Mouse (Mus musculus) stomach, embryonic 16.5 days (tissue): Measurements from ENCODE around the gene Psmc6. TPM values are rescaled to one million over a fixed set of nuclear protein-coding genes. Genes with fewer than 3 reads are reported as not detected.

Experiments used
- ATAC-seq: fragments of 200-750 bp; cut with Nextera tagmentation; 2 replicates; pipeline ENCODE4 v1.8.0; 2017; ENCODE audit warnings: moderate number of reproducible peaks, moderate TSS enrichment; ENCODE audit not compliant: insufficient read depth, low FRiP score
- H3K27ac ChIP-seq: fragments of 300-500 bp; sonication (generic); 2 replicates; pipeline ENCODE4 v1.5.1; 2014; ENCODE audit warnings: low read length
- H3K27me3 ChIP-seq: fragments of 300-500 bp; sonication (generic); 2 replicates; pipeline ENCODE4 v1.6.1; 2014; ENCODE audit warnings: low read length, control low read depth, mixed read lengths; ENCODE audit not compliant: control insufficient read depth, insufficient read depth
- H3K36me3 ChIP-seq: fragments of 300-500 bp; sonication (generic); 2 replicates; pipeline ENCODE4 v1.6.1; 2014; ENCODE audit warnings: low read length; ENCODE audit not compliant: control insufficient read depth, insufficient read depth
- H3K4me1 ChIP-seq: fragments of 300-500 bp; sonication (generic); 2 replicates; pipeline ENCODE4 v1.6.1; 2014; ENCODE audit warnings: low read length, control low read depth, mixed read lengths; ENCODE audit not compliant: control insufficient read depth, insufficient read depth
- H3K4me2 ChIP-seq: fragments of 300-500 bp; sonication (generic); 2 replicates; pipeline ENCODE4 v1.6.1; 2014; ENCODE audit warnings: low read depth, low read length, mixed read lengths
- H3K4me3 ChIP-seq: fragments of 300-500 bp; sonication (generic); replicated peaks from 2 replicates; pipeline ENCODE4 v1.5.1; 2014; ENCODE audit warnings: mild to moderate bottlenecking, low read length
- H3K9ac ChIP-seq: fragments of 300-500 bp; sonication (generic); 2 replicates; pipeline ENCODE4 v1.6.1; 2014; ENCODE audit warnings: low read length
- H3K9me3 ChIP-seq: fragments of 300-500 bp; sonication (generic); replicated peaks from 2 replicates; pipeline ENCODE4 v1.6.1; 2016; ENCODE audit warnings: low read length, control low read depth; ENCODE audit not compliant: control insufficient read depth
- WGBS: fragments of 180-500 bp; shearing (Covaris S2); extraction: QIAGEN DNeasy Blood & Tissue Kit; methylation state at CpG from one replicate; pipeline ENCODE4 v1.1.7; 2014; 5-methylcytosine and 5-hydroxymethylcytosine counted together
- polyA plus RNA-seq: library from polyadenylated mRNA; unstranded; fragments of >200 nt; fragmentation: Nextera tagmentation; extraction: Ambion mirVana; gene quantifications from 2 replicates; pipeline ENCODE4 v1.2.1, GENCODE M21; 2015

Psmc6 gene
- polyA plus RNA-seq, 1 experiment from 2014 or later: 138 TPM

GRCm38 (mm10) chr14:45316927-45317326 lies 12.7 kb upstream of the Psmc6 start:
- peak overlapping the region; percentile 18 for H3K9ac ChIP-seq
- 70% methylated on average over 5 of the region's 5 CpGs for WGBS

GRCm38 (mm10) chr14:45317921-45318411 lies 11.6 kb upstream of the Psmc6 start:
- ATAC-seq: no peak; the same call in 1 of the 2 replicates
- peak overlapping the region; percentile 73 for H3K4me2 ChIP-seq
- under 1% methylated on average over 38 of the region's 38 CpGs for WGBS
- no peaks in the 10 kb centered on the region for H3K9me3 ChIP-seq
- peak overlapping the region; percentile 94 for H3K4me3 ChIP-seq
- H3K9ac ChIP-seq: peak overlapping the region; percentile 92
- H3K4me1 ChIP-seq: peaks cover 10% of the 10 kb centered on the region
- no peaks in the 10 kb centered on the region for H3K36me3 ChIP-seq
- no peaks in the 10 kb centered on the region for H3K27me3 ChIP-seq
- H3K27ac ChIP-seq: peak overlapping the region; percentile 97

More at GRCm38 (mm10) chr14:45316927-45317326, 12.7 kb upstream of the Psmc6 start:
- Histone ChIP-seq H3K27me3 (no peaks in the 10 kb centered on the region), H3K4me2 (peak overlapping the region; percentile 73), H3K36me3 (no peaks in the 10 kb centered on the region), H3K27ac (no peak overlapping the region), H3K4me3 (peak overlapping the region; percentile 94), H3K9me3 (no peaks in the 10 kb centered on the region), H3K4me1 (peaks cover 10% of the 10 kb centered on the region)
- no peak for ATAC-seq

- peak within 1 kb of the TSS; percentile 97 for H3K27ac ChIP-seq
- H3K36me3 ChIP-seq: no peaks in the 10 kb centered on the region
- peak within 1 kb of the TSS; percentile 92 for H3K9ac ChIP-seq
- H3K4me2 ChIP-seq: peak within 1 kb of the TSS; percentile 77
- ATAC-seq: peak; percentile 94
- peaks cover 10% of the 10 kb centered on the region for H3K4me1 ChIP-seq
- H3K4me3 ChIP-seq: peak within 1 kb of the TSS; percentile 94
- no peaks in the 10 kb centered on the region for H3K9me3 ChIP-seq
- WGBS: 2% methylated on average over 52 of the region's 74 CpGs
- no peaks in the 10 kb centered on the region for H3K27me3 ChIP-seq
These were observed 11.0 kb upstream of the Psmc6 start, which contains the start of gene Ero1l for GRCm38 (mm10) chr14:45318426-45319236. Gene Ero1l, minus strand, starts transcription at chr14:45318771.

- Histone ChIP-seq H3K9ac (no peak overlapping the region), H3K27ac (no peak overlapping the region; the same call in 1 of the 2 replicates), H3K4me2 (peak overlapping the region; percentile 77), H3K27me3 (no peaks in the 10 kb centered on the region), H3K36me3 (no peaks in the 10 kb centered on the region), H3K4me3 (no peak overlapping the region), H3K4me1 (peaks cover 10% of the 10 kb centered on the region), H3K9me3 (no peaks in the 10 kb centered on the region)
- ATAC-seq: no peak
- 56% methylated on average over 3 of the region's 3 CpGs for WGBS
These were observed 10.4 kb upstream of the Psmc6 start for GRCm38 (mm10) chr14:45319237-45319610.

- 79% methylated on average over 4 of the region's 4 CpGs for WGBS
- no peak overlapping the region for H3K4me2 ChIP-seq
- H3K4me3 ChIP-seq: no peak overlapping the region
- H3K36me3 ChIP-seq: no peaks in the 10 kb centered on the region
- no peak overlapping the region for H3K9ac ChIP-seq
- H3K9me3 ChIP-seq: no peaks in the 10 kb centered on the region
- no peaks in the 10 kb centered on the region for H3K27me3 ChIP-seq
- no peak overlapping the region for H3K27ac ChIP-seq
- peaks cover 7% of the 10 kb centered on the region for H3K4me1 ChIP-seq
- no peak for ATAC-seq
These were observed 9.5 kb upstream of the Psmc6 start for GRCm38 (mm10) chr14:45320111-45320510.

- Histone ChIP-seq H3K27me3 (no peaks in the 10 kb centered on the region), H3K27ac (no peak overlapping the region), H3K4me1 (peaks cover 7% of the 10 kb centered on the region), H3K4me2 (no peak overlapping the region), H3K9me3 (no peaks in the 10 kb centered on the region), H3K36me3 (no peaks in the 10 kb centered on the region), H3K4me3 (no peak overlapping the region), H3K9ac (no peak overlapping the region)
- WGBS: 83% methylated on average over 3 of the region's 3 CpGs
- no peak for ATAC-seq
These were observed 8.5 kb upstream of the Psmc6 start for GRCm38 (mm10) chr14:45321067-45321466.

GRCm38 (mm10) chr14:45321622-45322021 lies 8.0 kb upstream of the Psmc6 start:
- no peak overlapping the region for H3K4me2 ChIP-seq
- no peak overlapping the region for H3K9ac ChIP-seq
- no peaks in the 10 kb centered on the region for H3K9me3 ChIP-seq
- H3K36me3 ChIP-seq: no peaks in the 10 kb centered on the region
- ATAC-seq: no peak
- H3K27me3 ChIP-seq: no peaks in the 10 kb centered on the region
- no peak overlapping the region for H3K4me3 ChIP-seq
- H3K27ac ChIP-seq: no peak overlapping the region
- H3K4me1 ChIP-seq: peaks cover 7% of the 10 kb centered on the region
- WGBS: 63% methylated on average over 5 of the region's 5 CpGs

- Histone ChIP-seq H3K9me3 (no peaks in the 10 kb centered on the region), H3K27me3 (no peaks in the 10 kb centered on the region), H3K27ac (no peak overlapping the region), H3K4me2 (no peak overlapping the region), H3K4me1 (peaks cover 1% of the 10 kb centered on the region), H3K4me3 (no peak overlapping the region), H3K9ac (no peak overlapping the region), H3K36me3 (no peaks in the 10 kb centered on the region)
- ATAC-seq: no peak
- 84% methylated on average over 2 of the region's 2 CpGs for WGBS
These were observed 7.1 kb upstream of the Psmc6 start for GRCm38 (mm10) chr14:45322450-45322849.

- no peaks in the 10 kb centered on the region for H3K27me3 ChIP-seq
These were observed 6.3 kb upstream of the Psmc6 start for GRCm38 (mm10) chr14:45323320-45323719.

More at GRCm38 (mm10) chr14:45323320-45323719, 6.3 kb upstream of the Psmc6 start:
- no peaks in the 10 kb centered on the region for H3K9me3 ChIP-seq
- H3K36me3 ChIP-seq: no peaks in the 10 kb centered on the region
- no peak overlapping the region for H3K4me3 ChIP-seq
- no peak for ATAC-seq
- no peaks in the 10 kb centered on the region for H3K4me1 ChIP-seq
- WGBS: 78% methylated on average over 3 of the region's 3 CpGs
- no peak overlapping the region for H3K4me2 ChIP-seq
- no peak overlapping the region for H3K27ac ChIP-seq
- no peak overlapping the region for H3K9ac ChIP-seq
